Mouse (Mus musculus) MEL (cell line): ENCODE data around the gene Abca17. TPM values are rescaled to one million over a fixed set of nuclear protein-coding genes. Genes with fewer than 3 reads are reported as not detected.

Experiments
- DNase-seq: peaks from one replicate; pipeline ENCODE4 v3.0.0; 2011; ENCODE audit warnings: low read depth, low spot score
- H3K27ac ChIP-seq: 2 replicates; pipeline ENCODE4 v1.5.1; 2012; ENCODE audit warnings: low read depth, mild to moderate bottlenecking, control low read depth, low read length, moderate library complexity; ENCODE audit not compliant: control insufficient read depth
- H3K27me3 ChIP-seq, 2 experiments: fragments of 150-350 bp in 1 of 2; sonication (generic) in 1 of 2; 2 replicates each; pipeline ENCODE4 v1.6.1; 2012; ENCODE audit warnings: low read length in 2 of 2, mild to moderate bottlenecking in 2 of 2, improper control_type of control experiment in 1 of 2, moderate library complexity in 1 of 2; ENCODE audit not compliant: insufficient read depth in 2 of 2, control insufficient read depth in 1 of 2
- H3K36me3 ChIP-seq, 2 experiments: 2 replicates each; pipeline ENCODE4 v1.6.1; 2012 to 2014; ENCODE audit warnings: low read length in 2 of 2, improper control_type of control experiment in 1 of 2, inconsistent platforms in 1 of 2, mild to moderate bottlenecking in 1 of 2; ENCODE audit not compliant: insufficient read depth in 2 of 2, control insufficient read depth in 1 of 2
- H3K4me1 ChIP-seq, 2 experiments: fragments of 150-350 bp in 1 of 2; sonication (generic) in 1 of 2; 2 replicates each; pipeline ENCODE4 v1.6.1; 2012; ENCODE audit warnings: low read length in 2 of 2, improper control_type of control experiment in 1 of 2, mild to moderate bottlenecking in 1 of 2; ENCODE audit not compliant: insufficient read depth in 2 of 2, control insufficient read depth in 1 of 2
- H3K4me3 ChIP-seq, 2 experiments: fragments of 150-350 bp in 1 of 2; sonication (generic) in 1 of 2; 2 replicates each; pipeline ENCODE4 v1.5.1; 2012; ENCODE audit warnings: low read depth in 2 of 2, low read length in 2 of 2, mild to moderate bottlenecking in 2 of 2, moderate library complexity in 2 of 2, control low read depth in 1 of 2, improper control_type of control experiment in 1 of 2; ENCODE audit not compliant: control insufficient read depth in 1 of 2, insufficient read depth in 1 of 2
- H3K79me2 ChIP-seq: 2 replicates; pipeline ENCODE4 v1.6.1; 2012; ENCODE audit warnings: mild to moderate bottlenecking, low read length, moderate library complexity; ENCODE audit not compliant: control insufficient read depth, poor library complexity, insufficient read depth
- H3K9ac ChIP-seq: 2 replicates; pipeline ENCODE4 v1.6.1; 2012; ENCODE audit warnings: low read depth, mild to moderate bottlenecking, control low read depth, low read length, moderate library complexity; ENCODE audit not compliant: control insufficient read depth, poor library complexity, severe bottlenecking
- H3K9me3 ChIP-seq: fragments of 150-350 bp; sonication (generic); replicated peaks from 2 replicates; pipeline ENCODE4 v1.6.1; 2012; ENCODE audit warnings: mild to moderate bottlenecking, low read length, improper control_type of control experiment, moderate library complexity; ENCODE audit not compliant: insufficient read depth
- BHLHE40 ChIP-seq: IDR thresholded peaks from 2 replicates; pipeline ENCODE4 v1.6.1; 2012; ENCODE audit warnings: low read depth, mild to moderate bottlenecking, inconsistent platforms, low read length, improper control_type of control experiment, borderline replicate concordance
- CHD2 ChIP-seq: IDR thresholded peaks from 2 replicates; pipeline ENCODE4 v1.6.1; 2011; ENCODE audit warnings: low read length, improper control_type of control experiment
- E2F4 ChIP-seq: IDR thresholded peaks from 2 replicates; pipeline ENCODE4 v1.6.1; 2011; ENCODE audit warnings: low read depth, low read length, improper control_type of control experiment, borderline replicate concordance
- GABPA ChIP-seq: IDR thresholded peaks from 2 replicates; pipeline ENCODE4 v1.6.1; 2012; ENCODE audit warnings: low read depth, mild to moderate bottlenecking, inconsistent platforms, low read length, improper control_type of control experiment, moderate library complexity
- GATA1 ChIP-seq: IDR thresholded peaks from 2 replicates; pipeline ENCODE4 v1.6.1; 2011; ENCODE audit warnings: low read depth, low read length, improper control_type of control experiment
- JUND ChIP-seq: IDR thresholded peaks from 2 replicates; pipeline ENCODE4 v1.6.1; 2011; ENCODE audit warnings: low read depth, mild to moderate bottlenecking, improper control_type of control experiment, low read length
- KAT2A ChIP-seq: conservative IDR thresholded peaks from 2 replicates; pipeline ENCODE4 v1.6.1; 2012; ENCODE audit warnings: low read depth, low read length, improper control_type of control experiment, inconsistent platforms
- MAFK ChIP-seq: IDR thresholded peaks from 2 replicates; pipeline ENCODE4 v1.6.1; 2011; ENCODE audit warnings: low read depth, mild to moderate bottlenecking, low read length, improper control_type of control experiment, borderline replicate concordance
- MAX ChIP-seq: IDR thresholded peaks from 2 replicates; pipeline ENCODE4 v1.6.1; 2011; ENCODE audit warnings: low read length, improper control_type of control experiment
- MAZ ChIP-seq: IDR thresholded peaks from 2 replicates; pipeline ENCODE4 v1.6.1; 2012; ENCODE audit warnings: low read depth, mild to moderate bottlenecking, inconsistent platforms, low read length, improper control_type of control experiment
- NELFE ChIP-seq: IDR thresholded peaks from 2 replicates; pipeline ENCODE4 v1.6.1; 2011; ENCODE audit warnings: low read depth, low read length, improper control_type of control experiment
- POLR2AphosphoS5 ChIP-seq: IDR thresholded peaks from 2 replicates; pipeline ENCODE4 v1.6.1; 2012; ENCODE audit warnings: low read depth, borderline replicate concordance, mild to moderate bottlenecking, inconsistent platforms, low read length, moderate library complexity, mixed read lengths
- RAD21 ChIP-seq: IDR thresholded peaks from 2 replicates; pipeline ENCODE4 v1.6.1; 2011; ENCODE audit warnings: mild to moderate bottlenecking, low read depth, low read length, improper control_type of control experiment
- RCOR1 ChIP-seq: IDR thresholded peaks from 2 replicates; pipeline ENCODE4 v1.6.1; 2012; ENCODE audit warnings: low read depth, mild to moderate bottlenecking, inconsistent platforms, low read length, improper control_type of control experiment
- SIN3A ChIP-seq: IDR thresholded peaks from 2 replicates; pipeline ENCODE4 v1.6.1; 2012; ENCODE audit warnings: low read length, improper control_type of control experiment, inconsistent platforms
- SMC3 ChIP-seq: IDR thresholded peaks from 2 replicates; pipeline ENCODE4 v1.6.1; 2011; ENCODE audit warnings: low read depth, low read length, improper control_type of control experiment
- TAL1 ChIP-seq: IDR thresholded peaks from 2 replicates; pipeline ENCODE4 v1.6.1; 2012; ENCODE audit warnings: mild to moderate bottlenecking, inconsistent platforms, low read length, moderate library complexity, mixed read lengths
- TBP ChIP-seq: IDR thresholded peaks from 2 replicates; pipeline ENCODE4 v1.8.0; 2011; ENCODE audit warnings: low read depth, low read length, improper control_type of control experiment
- TCF12 ChIP-seq: IDR thresholded peaks from 2 replicates; pipeline ENCODE4 v1.6.1; 2014; ENCODE audit warnings: low read depth, mild to moderate bottlenecking, inconsistent platforms, low read length, improper control_type of control experiment, moderate library complexity
- USF1 ChIP-seq: IDR thresholded peaks from 2 replicates; pipeline ENCODE4 v1.6.1; 2014; ENCODE audit warnings: low read depth, mild to moderate bottlenecking, inconsistent platforms, low read length, improper control_type of control experiment, moderate library complexity
- ZC3H11A ChIP-seq: IDR thresholded peaks from 2 replicates; pipeline ENCODE4 v1.6.1; 2012; ENCODE audit warnings: low read depth, mild to moderate bottlenecking, inconsistent platforms, low read length, improper control_type of control experiment
- ZMIZ1 ChIP-seq: IDR thresholded peaks from 2 replicates; pipeline ENCODE4 v1.6.1; 2012; ENCODE audit warnings: low read depth, mild to moderate bottlenecking, inconsistent platforms, low read length, improper control_type of control experiment, moderate library complexity
- polyA plus RNA-seq, 2 experiments: library from polyadenylated mRNA; stranded (reverse) in 1 of 2; unstranded in 1 of 2; fragments of >175 nt in 1 of 2; fragments of >200 nt in 1 of 2; gene quantifications; 2 replicates each; pipeline versions ENCODE4 v1.2.1 to v1.2.4; 2012; ENCODE audit warnings: low replicate concordance in 2 of 2, low read depth in 1 of 2; ENCODE audit not compliant: insufficient read length in 2 of 2, insufficient read depth in 1 of 2, missing spikeins in 1 of 2
- total RNA-seq: library from RNA; depleted of rRNA; stranded (reverse); fragments of 300-350 nt; gene quantifications from 2 replicates; pipeline ENCODE4 v1.2.3, GENCODE M21; 2012

Abca17 gene
- total and polyA plus RNA-seq, 3 experiments: 0.03 to 0.04 TPM; not detected in 1

DNA sequence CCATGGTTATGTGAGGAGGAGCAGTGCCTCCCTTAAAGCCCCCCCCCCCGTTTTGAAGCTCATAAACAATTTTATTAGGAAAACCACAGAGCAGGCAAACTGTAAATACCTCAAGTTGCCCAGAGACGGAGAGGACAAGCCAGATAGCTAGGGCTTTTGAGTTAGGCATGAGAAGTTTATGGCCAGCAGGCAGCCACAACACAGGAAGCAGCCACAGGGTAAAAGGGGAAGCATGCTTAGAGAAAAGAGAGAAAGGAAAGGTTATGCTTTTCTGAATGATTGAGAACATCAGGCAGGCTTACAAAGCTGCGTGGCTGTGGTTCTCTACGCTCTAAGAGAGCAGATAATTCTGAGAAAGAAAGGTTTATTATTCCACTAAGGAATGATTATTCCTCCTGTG, 90.4 kb downstream of the Abca17 start:
- Histone ChIP-seq H3K4me1 (no peaks in the 10 kb centered on the region), H3K9ac (no peak overlapping the region), H3K36me3 (no peaks in the 10 kb centered on the region), H3K27me3 (no peaks in the 10 kb centered on the region), H3K9me3 (no peaks in the 10 kb centered on the region), H3K79me2 (no peaks in the 10 kb centered on the region), H3K27ac (no peak overlapping the region), H3K4me3 (no peak overlapping the region)
- DNase-seq: no peak
- TF ChIP-seq NELFE (no peak), RAD21 (no peak), MAZ (no peak), JUND (no peak), CHD2 (no peak), GATA1 (no peak), TBP (no peak), ZC3H11A (no peak), MAX (no peak), MAFK (no peak), POLR2AphosphoS5 (no peak), RCOR1 (no peak), BHLHE40 (no peak), ZMIZ1 (no peak)

DNA sequence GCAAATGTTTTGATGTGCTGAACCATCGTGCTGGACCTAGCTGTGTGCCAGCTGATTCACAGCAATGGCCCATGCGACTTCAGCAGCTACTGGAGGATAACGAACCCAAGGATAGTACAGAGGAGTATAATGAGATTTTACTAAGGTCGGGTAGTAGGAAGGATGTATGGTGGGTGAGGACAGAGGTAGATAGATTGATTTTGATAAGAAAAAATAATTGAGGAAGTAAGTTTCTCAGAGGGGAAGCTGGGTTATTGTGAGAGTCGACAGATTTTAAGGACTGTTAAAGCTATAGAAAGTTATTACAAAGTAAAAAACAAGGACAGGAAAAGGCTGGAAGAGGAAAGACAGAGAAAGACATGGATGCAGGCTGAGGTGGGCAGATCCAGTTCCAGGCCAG, 91.2 kb downstream of the Abca17 start:
- H3K4me3 ChIP-seq: no peak overlapping the region
- TF ChIP-seq ZC3H11A (no peak), TCF12 (no peak), KAT2A (no peak), CHD2 (no peak), E2F4 (no peak), USF1 (no peak), GABPA (no peak), SIN3A (no peak), TBP (no peak), RAD21 (no peak), TAL1 (no peak), SMC3 (no peak)
- no peak overlapping the region for H3K9ac ChIP-seq
- no peaks in the 10 kb centered on the region for H3K4me1 ChIP-seq
- H3K79me2 ChIP-seq: no peaks in the 10 kb centered on the region
- DNase-seq: no peak
- H3K9me3 ChIP-seq: no peaks in the 10 kb centered on the region
- no peaks in the 10 kb centered on the region for H3K36me3 ChIP-seq
- H3K27ac ChIP-seq: no peak overlapping the region
- H3K27me3 ChIP-seq: no peaks in the 10 kb centered on the region
